Mouse (Mus musculus): ENCODE data around the gene Zfp36l2. TPM values are rescaled to one million over a fixed set of nuclear protein-coding genes. Genes with fewer than 3 reads are reported as not detected.

The Zfp36l2 gene
- polyA plus RNA-seq, 1 experiment from 2014 or later: 29.6 TPM

DNA sequence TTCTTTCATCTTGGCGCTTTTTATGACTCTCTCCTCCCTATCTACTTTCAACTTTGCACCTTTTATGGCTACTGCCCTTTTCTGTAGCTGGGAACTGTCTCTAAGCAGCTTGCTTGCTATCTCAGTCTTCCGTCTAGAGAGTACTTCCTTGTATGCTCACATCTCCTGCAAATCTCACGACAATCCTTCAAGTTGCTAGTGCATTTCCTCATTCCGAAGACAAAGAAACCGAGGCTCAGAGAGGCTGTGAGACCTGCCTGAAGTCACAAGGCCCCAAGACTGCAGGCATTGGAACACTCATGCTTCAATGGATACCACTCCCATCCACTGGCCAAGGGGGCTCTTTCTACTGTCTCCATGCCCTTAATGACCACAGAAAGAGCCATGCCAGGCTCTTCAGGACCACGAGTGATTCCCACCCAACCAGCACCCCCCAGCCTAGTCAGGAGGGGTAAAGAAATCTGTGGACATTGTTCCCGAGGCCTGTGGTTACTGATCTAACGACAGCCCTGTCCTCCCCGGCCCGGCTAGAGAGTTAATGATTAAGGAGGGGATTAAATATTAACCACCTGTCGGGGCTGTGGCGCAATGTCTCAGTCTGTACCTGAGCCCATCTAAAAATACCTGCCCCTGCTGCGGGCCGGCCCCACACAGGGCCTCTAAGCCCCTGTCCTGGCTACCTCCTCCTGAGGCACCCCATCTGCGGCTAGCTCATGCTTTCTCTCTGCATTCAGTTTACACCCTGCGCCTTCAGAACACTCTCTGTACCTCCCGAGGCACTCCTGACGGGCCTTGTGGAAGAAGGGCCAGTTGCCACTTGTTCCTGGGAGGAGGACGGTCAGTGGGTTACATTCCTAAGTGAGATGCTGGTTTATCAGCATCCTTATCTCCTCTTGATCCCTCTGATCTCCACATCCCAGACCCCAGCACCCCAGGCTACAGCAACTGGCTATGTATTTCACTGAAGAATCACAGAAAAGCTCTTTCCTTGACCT is 30.7 kb downstream of the Zfp36l2 start:
- H3K36me3 ChIP-seq (ENCODE audit: control insufficient read depth, insufficient read depth): no peaks in the 10 kb centered on the region; the same call in 1 of the 2 replicates

DNA sequence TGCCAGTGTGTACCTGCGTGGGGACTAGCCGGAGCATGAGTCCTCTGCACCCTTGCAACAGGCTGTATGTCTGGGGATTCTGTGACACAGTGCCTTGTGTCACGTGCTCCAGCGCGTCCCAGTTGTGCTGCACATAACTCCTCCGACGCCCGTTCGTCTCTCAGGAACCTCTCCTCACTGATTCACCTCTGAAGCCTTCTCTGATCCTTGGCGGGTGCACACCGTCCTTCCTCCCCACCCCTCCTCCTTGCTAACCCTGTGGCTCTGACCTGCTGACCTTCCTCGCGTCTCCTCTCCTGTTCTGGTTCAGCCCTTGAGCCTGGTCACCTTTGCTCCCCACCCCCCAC is 31.5 kb downstream of the Zfp36l2 start:
- H3K36me3 ChIP-seq (ENCODE audit: control insufficient read depth, insufficient read depth): no peaks in the 10 kb centered on the region; the same call in 1 of the 2 replicates
- 0 out of 2 replicates have a peak overlapping the region, but pooled peaks have one; percentile 22 for H3K9ac ChIP-seq (ENCODE audit: low read depth, low read length)
- H3K27me3 ChIP-seq (replicated peaks; ENCODE audit: control insufficient read depth, insufficient read depth, low read length): no peaks in the 10 kb centered on the region
- peak; percentile 44 for ATAC-seq
- peak overlapping the region; percentile 1; the same call in 1 of the 2 replicates for H3K4me3 ChIP-seq (ENCODE audit: low read depth, low read length)
- TF ChIP-seq CTCF (IDR thresholded peaks at IDR 0.05; ENCODE audit: low read depth): no peak
- peak overlapping the region; percentile 99 for H3K27ac ChIP-seq (ENCODE audit: low read depth, low read length)
- H3K4me1 ChIP-seq (replicated peaks; ENCODE audit: control insufficient read depth, insufficient read depth, low read length): peaks cover 24% of the 10 kb centered on the region
- peak overlapping the region; percentile 45 for H3K4me2 ChIP-seq (replicated peaks; ENCODE audit: low read depth)
- H3K9me3 ChIP-seq (ENCODE audit: control insufficient read depth): no peaks in the 10 kb centered on the region
- 34% methylated on average over 13 of the region's 13 CpGs for WGBS

More for the DNA sequence above, 30.7 kb downstream of the Zfp36l2 start:
- no peak for TF ChIP-seq CTCF (IDR thresholded peaks at IDR 0.05; ENCODE audit: low read depth)
- H3K4me2 ChIP-seq (replicated peaks; ENCODE audit: low read depth): peak overlapping the region; percentile 56
- no peak overlapping the region for H3K9ac ChIP-seq (ENCODE audit: low read depth, low read length)
- WGBS: 28% methylated on average over 19 of the region's 19 CpGs
- peak; percentile 86 for ATAC-seq
- peak overlapping the region; percentile 99 for H3K27ac ChIP-seq (ENCODE audit: low read depth, low read length)
- H3K27me3 ChIP-seq (replicated peaks; ENCODE audit: control insufficient read depth, insufficient read depth, low read length): no peaks in the 10 kb centered on the region
- no peaks in the 10 kb centered on the region for H3K9me3 ChIP-seq (ENCODE audit: control insufficient read depth)
- no peak overlapping the region for H3K4me3 ChIP-seq (ENCODE audit: low read depth, low read length)
- peaks cover 29% of the 10 kb centered on the region for H3K4me1 ChIP-seq (replicated peaks; ENCODE audit: control insufficient read depth, insufficient read depth, low read length)

DNA sequence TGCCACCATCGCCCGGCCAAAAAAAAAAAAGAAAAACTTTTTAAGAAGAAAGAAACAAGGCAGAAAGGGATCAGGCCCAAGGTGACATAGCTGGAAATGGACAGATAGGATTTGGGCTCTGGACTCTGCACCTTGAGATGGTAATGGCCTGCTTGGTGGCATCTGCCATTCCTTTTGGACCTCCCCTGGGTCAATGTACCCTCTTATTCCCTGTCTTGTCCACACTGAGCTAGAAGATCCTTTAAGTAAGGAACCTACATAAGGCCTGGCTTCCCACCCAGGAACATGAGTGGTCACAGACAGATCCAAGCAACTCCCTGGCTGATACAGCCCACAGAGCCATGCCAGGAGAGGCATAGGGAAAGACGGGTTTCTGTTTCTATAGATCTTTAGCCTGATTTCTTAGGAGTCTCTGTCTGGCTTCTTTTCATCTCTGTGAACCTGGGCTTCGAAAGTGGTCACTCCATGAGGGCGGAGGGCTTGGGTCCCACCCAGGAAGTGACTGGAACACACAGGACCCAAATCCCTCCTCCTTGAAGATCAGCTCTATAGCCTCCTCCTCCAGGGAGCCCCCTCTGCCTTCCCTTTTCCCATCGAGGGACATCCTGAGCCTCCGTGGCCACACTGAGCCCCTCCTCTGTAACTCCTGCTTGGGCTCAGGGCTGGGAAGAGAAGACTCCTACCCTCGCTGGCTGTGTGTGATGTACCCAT is 32.1 kb downstream of the Zfp36l2 start:
- ATAC-seq: no peak
- Histone ChIP-seq H3K4me1 (replicated peaks; ENCODE audit: control insufficient read depth, insufficient read depth, low read length) (peaks cover 22% of the 10 kb centered on the region), H3K36me3 (ENCODE audit: control insufficient read depth, insufficient read depth) (no peaks in the 10 kb centered on the region; the same call in 1 of the 2 replicates), H3K9me3 (ENCODE audit: control insufficient read depth) (no peaks in the 10 kb centered on the region), H3K4me3 (ENCODE audit: low read depth, low read length) (peak overlapping the region; percentile 1; the same call in 1 of the 2 replicates), H3K9ac (ENCODE audit: low read depth, low read length) (0 out of 2 replicates have a peak overlapping the region, but pooled peaks have one; percentile 22), H3K4me2 (replicated peaks; ENCODE audit: low read depth) (peak overlapping the region; percentile 45), H3K27ac (ENCODE audit: low read depth, low read length) (peak overlapping the region; percentile 99), H3K27me3 (replicated peaks; ENCODE audit: control insufficient read depth, insufficient read depth, low read length) (no peaks in the 10 kb centered on the region)
- WGBS: 44% methylated on average over 6 of the region's 8 CpGs
- no peak for TF ChIP-seq CTCF (IDR thresholded peaks at IDR 0.05; ENCODE audit: low read depth)

DNA sequence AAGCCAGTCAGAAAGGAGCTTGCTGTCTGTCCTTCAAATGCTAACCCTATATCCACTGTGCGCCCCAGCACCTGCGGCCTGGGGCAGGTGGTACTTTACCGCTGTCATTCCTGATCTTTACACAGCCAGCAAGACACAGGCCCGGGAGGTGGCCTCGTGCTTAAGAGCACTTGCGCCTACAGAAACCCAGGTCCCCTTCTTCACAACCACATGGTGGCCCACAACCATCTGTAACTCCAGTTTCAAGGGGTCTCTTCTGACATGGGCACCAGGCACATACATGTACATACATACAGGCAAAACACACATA is 32.8 kb downstream of the Zfp36l2 start:
- WGBS: 57% methylated on average over 6 of the region's 6 CpGs
- Histone ChIP-seq H3K9ac (ENCODE audit: low read depth, low read length) (no peak overlapping the region), H3K27me3 (replicated peaks; ENCODE audit: control insufficient read depth, insufficient read depth, low read length) (no peaks in the 10 kb centered on the region), H3K4me1 (replicated peaks; ENCODE audit: control insufficient read depth, insufficient read depth, low read length) (peaks cover 25% of the 10 kb centered on the region), H3K9me3 (ENCODE audit: control insufficient read depth) (no peaks in the 10 kb centered on the region), H3K36me3 (ENCODE audit: control insufficient read depth, insufficient read depth) (no peaks in the 10 kb centered on the region; the same call in 1 of the 2 replicates), H3K4me3 (ENCODE audit: low read depth, low read length) (no peak overlapping the region), H3K4me2 (replicated peaks; ENCODE audit: low read depth) (peak overlapping the region; percentile 24; the same call in 1 of the 2 replicates), H3K27ac (ENCODE audit: low read depth, low read length) (peak overlapping the region; percentile 21; the same call in 1 of the 2 replicates)
- no peak for TF ChIP-seq CTCF (IDR thresholded peaks at IDR 0.05; ENCODE audit: low read depth)
- ATAC-seq: no peak

DNA sequence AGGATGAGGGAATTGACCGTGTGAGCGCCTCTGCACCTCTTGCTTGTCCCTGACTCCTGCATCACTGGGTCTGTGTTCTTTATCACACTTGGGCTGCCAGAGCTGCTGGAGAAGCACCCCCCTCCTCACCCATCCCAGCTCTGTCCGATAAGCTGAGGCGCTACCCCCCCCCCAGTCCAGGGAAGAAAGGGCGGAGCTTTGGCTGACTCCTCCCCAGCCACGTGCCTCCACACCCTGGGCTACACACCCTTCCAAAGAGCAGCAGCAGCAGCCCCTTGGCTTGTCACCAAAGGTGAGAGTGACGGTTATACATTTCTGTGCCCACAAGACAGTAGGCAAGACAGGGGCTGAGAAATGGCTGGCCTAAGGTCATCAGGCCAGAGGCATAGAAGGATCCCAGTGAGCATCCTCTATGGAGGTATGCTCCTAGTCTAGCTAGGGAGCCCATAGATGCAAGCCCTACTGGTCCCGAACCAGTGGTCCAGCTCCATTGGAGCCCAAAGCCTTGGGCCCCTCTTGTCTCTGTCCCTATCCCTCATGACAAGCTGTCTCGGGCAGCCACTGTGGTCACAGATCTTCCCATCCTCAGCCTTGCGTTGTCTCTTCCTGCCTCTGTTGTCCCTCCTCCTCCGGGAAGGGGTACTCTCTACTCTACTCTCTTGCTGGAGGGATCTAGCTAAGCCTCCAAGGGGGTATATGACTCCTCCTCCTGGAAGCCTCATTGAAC is 33.3 kb downstream of the Zfp36l2 start:
- Histone ChIP-seq H3K27ac (ENCODE audit: low read depth, low read length) (peak overlapping the region; percentile 21; the same call in 1 of the 2 replicates), H3K9ac (ENCODE audit: low read depth, low read length) (no peak overlapping the region), H3K4me1 (replicated peaks; ENCODE audit: control insufficient read depth, insufficient read depth, low read length) (peaks cover 25% of the 10 kb centered on the region), H3K9me3 (ENCODE audit: control insufficient read depth) (no peaks in the 10 kb centered on the region), H3K36me3 (ENCODE audit: control insufficient read depth, insufficient read depth) (no peaks in the 10 kb centered on the region; the same call in 1 of the 2 replicates), H3K4me3 (ENCODE audit: low read depth, low read length) (no peak overlapping the region), H3K4me2 (replicated peaks; ENCODE audit: low read depth) (peak overlapping the region; percentile 24; the same call in 1 of the 2 replicates), H3K27me3 (replicated peaks; ENCODE audit: control insufficient read depth, insufficient read depth, low read length) (no peaks in the 10 kb centered on the region)
- no peak for ATAC-seq
- 52% methylated on average over 11 of the region's 11 CpGs for WGBS
- no peak for TF ChIP-seq CTCF (IDR thresholded peaks at IDR 0.05; ENCODE audit: low read depth)

Measured in intestine, postnatal 0 days (tissue).